9 mouse cellular contexts compared by ENCODE assay signal in genomic region chr9:100452432-100452831, GRCm38 (mm10). TPM values are rescaled to one million over a fixed set of nuclear protein-coding genes. Genes with fewer than 3 reads are reported as not detected.
DNase-seq lines count a peak whose midpoint lies in the region; ATAC-seq and TF ChIP-seq lines count a peak whose summit lies in the region.
"Had no signal": no experiment of that assay in that cellular context is flagged by ENCODE, and none has a peak within 500 bp of the region (broad histone marks: within the 10 kb centered on the region; RNA-seq: fewer than 3 reads in every experiment).

No protein-coding gene starts in this region.

- TF ChIP-seq POLR2A in limb, embryonic 14.5 days (IDR thresholded peaks at IDR 0.05; ENCODE audit: borderline replicate concordance, extremely low read depth, insufficient read depth, insufficient read length) = no peak

- H3K4me3 ChIP-seq in heart, embryonic 15.5 days = no peak overlapping the region
- no peak overlapping the region for H3K4me3 ChIP-seq in heart, embryonic 10.5 days
- H3K4me3 ChIP-seq in limb, embryonic 14.5 days (replicated peaks; ENCODE audit: low read length) = no peak overlapping the region
- no peak overlapping the region for H3K4me3 ChIP-seq in limb, embryonic 10.5 days
- H3K4me3 ChIP-seq in intestine, embryonic 16.5 days (ENCODE audit: low read length) = no peak overlapping the region
- no peak overlapping the region for H3K4me3 ChIP-seq in forebrain, postnatal 0 days (ENCODE audit: low read depth, low read length)

- peak; percentile 60 for ATAC-seq in heart, embryonic 15.5 days (replicated peaks; ENCODE audit: insufficient number of reproducible peaks, insufficient read depth, low FRiP score, low read depth)
- ATAC-seq in limb, embryonic 14.5 days (ENCODE audit: low FRiP score, low read depth) = no peak
- ATAC-seq in intestine, embryonic 16.5 days = peak; percentile 69
- 0 out of 2 replicates have a peak, but pooled peaks have one; percentile 13 for ATAC-seq in megakaryocyte, adult 5-6 weeks (ENCODE audit: poor library complexity, severe bottlenecking)
- no peak for ATAC-seq in forebrain, postnatal 0 days

- peaks cover 7% of the 10 kb centered on the region; the same call in 1 of the 2 replicates for H3K27me3 ChIP-seq in heart, embryonic 15.5 days
- peaks cover 22% of the 10 kb centered on the region for H3K27me3 ChIP-seq in heart, embryonic 10.5 days (ENCODE audit: insufficient read depth, poor library complexity, severe bottlenecking)
- H3K27me3 ChIP-seq in limb, embryonic 14.5 days (ENCODE audit: control insufficient read depth, insufficient read depth, low read length) = no peaks in the 10 kb centered on the region
- H3K27me3 ChIP-seq in limb, embryonic 10.5 days (ENCODE audit: low read depth, poor library complexity, severe bottlenecking) = peaks cover 16% of the 10 kb centered on the region; the same call in 1 of the 2 replicates
- H3K27me3 ChIP-seq in intestine, embryonic 16.5 days (replicated peaks; ENCODE audit: control insufficient read depth, insufficient read depth, low read length) = no peaks in the 10 kb centered on the region
- no peaks in the 10 kb centered on the region for H3K27me3 ChIP-seq in forebrain, postnatal 0 days (ENCODE audit: insufficient read depth, low read length)

- DNase-seq in heart, embryonic 10.5 days (ENCODE audit: low spot score) = no peak
- peak; percentile 20 for DNase-seq in limb, embryonic 14.5 days (ENCODE audit: low spot score)
- no peak for DNase-seq in limb, embryonic 10.5 days (ENCODE audit: low spot score)
- no peak for DNase-seq in thymus, postnatal 14 days
- no peak for DNase-seq in forebrain, postnatal 0 days
- DNase-seq: cerebellum, postnatal 14 days had no signal

- TF ChIP-seq CTCF in forebrain, postnatal 0 days (IDR thresholded peaks at IDR 0.05; ENCODE audit: low read depth) = no peak

- H3K9me3 ChIP-seq in heart, embryonic 15.5 days (replicated peaks) = no peaks in the 10 kb centered on the region
- H3K9me3 ChIP-seq in heart, embryonic 10.5 days = no peaks in the 10 kb centered on the region
- H3K9me3 ChIP-seq in limb, embryonic 14.5 days (ENCODE audit: control insufficient read depth, low read length) = no peaks in the 10 kb centered on the region
- H3K9me3 ChIP-seq in limb, embryonic 10.5 days (replicated peaks) = no peaks in the 10 kb centered on the region
- H3K9me3 ChIP-seq in intestine, embryonic 16.5 days (ENCODE audit: control insufficient read depth, low read length) = no peaks in the 10 kb centered on the region
- H3K9me3 ChIP-seq in forebrain, postnatal 0 days (ENCODE audit: low read length) = no peaks in the 10 kb centered on the region

- 0 out of 2 replicates have a peak overlapping the region, but pooled peaks have one; percentile 30 for H3K4me2 ChIP-seq in heart, embryonic 15.5 days
- no peak overlapping the region for H3K4me2 ChIP-seq in limb, embryonic 14.5 days (replicated peaks; ENCODE audit: low read depth, low read length, severe bottlenecking)
- H3K4me2 ChIP-seq in intestine, embryonic 16.5 days (ENCODE audit: low read depth, low read length) = no peak overlapping the region
- H3K4me2 ChIP-seq in forebrain, postnatal 0 days (ENCODE audit: low read depth) = no peak overlapping the region

- peak overlapping the region; percentile 45 for H3K27ac ChIP-seq in heart, embryonic 15.5 days
- H3K27ac ChIP-seq in heart, embryonic 10.5 days = no peak overlapping the region
- H3K27ac ChIP-seq in limb, embryonic 14.5 days (replicated peaks; ENCODE audit: low read depth, low read length) = no peak overlapping the region
- no peak overlapping the region for H3K27ac ChIP-seq in limb, embryonic 10.5 days
- no peak overlapping the region for H3K27ac ChIP-seq in intestine, embryonic 16.5 days (ENCODE audit: low read length)
- H3K27ac ChIP-seq in forebrain, postnatal 0 days (ENCODE audit: low read depth, low read length) = no peak overlapping the region

- peaks cover 9% of the 10 kb centered on the region for H3K4me1 ChIP-seq in heart, embryonic 15.5 days (replicated peaks)
- H3K4me1 ChIP-seq in heart, embryonic 10.5 days = peaks cover 20% of the 10 kb centered on the region; the same call in 1 of the 2 replicates
- H3K4me1 ChIP-seq in limb, embryonic 14.5 days (ENCODE audit: control insufficient read depth, insufficient read depth, low read length) = 0 out of 2 replicates have a peak, but pooled peaks cover 5% of the 10 kb centered on the region
- peaks cover 11% of the 10 kb centered on the region for H3K4me1 ChIP-seq in limb, embryonic 10.5 days
- H3K4me1 ChIP-seq in intestine, embryonic 16.5 days (ENCODE audit: control insufficient read depth, insufficient read depth, low read length) = peaks cover 18% of the 10 kb centered on the region
- no peaks in the 10 kb centered on the region for H3K4me1 ChIP-seq in forebrain, postnatal 0 days (ENCODE audit: insufficient read depth)

- no peaks in the 10 kb centered on the region for H3K36me3 ChIP-seq in heart, embryonic 15.5 days
- no peaks in the 10 kb centered on the region for H3K36me3 ChIP-seq in heart, embryonic 10.5 days
- no peaks in the 10 kb centered on the region for H3K36me3 ChIP-seq in limb, embryonic 14.5 days (ENCODE audit: control insufficient read depth, insufficient read depth, low read length)
- H3K36me3 ChIP-seq in limb, embryonic 10.5 days = no peaks in the 10 kb centered on the region
- no peaks in the 10 kb centered on the region for H3K36me3 ChIP-seq in intestine, embryonic 16.5 days (ENCODE audit: control insufficient read depth, insufficient read depth, low read length)
- no peaks in the 10 kb centered on the region for H3K36me3 ChIP-seq in forebrain, postnatal 0 days (ENCODE audit: insufficient read depth)

- H3K9ac ChIP-seq in heart, embryonic 15.5 days = no peak overlapping the region
- no peak overlapping the region for H3K9ac ChIP-seq in limb, embryonic 14.5 days (ENCODE audit: low read depth, low read length, severe bottlenecking)
- H3K9ac ChIP-seq in intestine, embryonic 16.5 days (ENCODE audit: low read depth, low read length) = no peak overlapping the region
- H3K9ac ChIP-seq in forebrain, postnatal 0 days = no peak overlapping the region

- WGBS in heart, embryonic 15.5 days = 33% methylated on average over 6 of the region's 6 CpGs
- WGBS in heart, embryonic 10.5 days = 43% methylated on average over 6 of the region's 6 CpGs
- WGBS in limb, embryonic 14.5 days = 53% methylated on average over 6 of the region's 6 CpGs
- 76% methylated on average over 6 of the region's 6 CpGs for whole genome bisulfite sequencing in limb, embryonic 10.5 days
- 51% methylated on average over 6 of the region's 6 CpGs for WGBS in intestine, embryonic 16.5 days
- 61% methylated on average over 6 of the region's 6 CpGs for WGBS in forebrain, postnatal 0 days

RNA-seq across cellular contexts. Expression of gene Il20rb, which starts 34.2 kb away (rescaled TPM):
- 0.88 and 1.9 TPM in 2 replicates for polyA plus RNA-seq in heart, embryonic 15.5 days (2015; fragmentation: Nextera tagmentation; extraction: Ambion mirVana)
- polyA plus RNA-seq in heart, embryonic 10.5 days (2016; fragmentation: Nextera tagmentation; extraction: Ambion mirVana) = 1.2 and 1.4 TPM in 2 replicates
- polyA plus RNA-seq in limb, embryonic 14.5 days (2012; rRNA removed) = 3.8 and 4.0 TPM in 2 replicates
- polyA plus RNA-seq in limb, embryonic 14.5 days (2014; fragmentation: Nextera tagmentation; extraction: Ambion mirVana) = 2.6 and 4.5 TPM in 2 replicates
- 1.5 and 1.6 TPM in 2 replicates for polyA plus RNA-seq in limb, embryonic 10.5 days (2016; fragmentation: Nextera tagmentation; extraction: Ambion mirVana)
- 0.98 and 1.1 TPM in 2 replicates for polyA plus RNA-seq in intestine, embryonic 16.5 days (2015; fragmentation: Nextera tagmentation; extraction: Ambion mirVana)
- 0.91 and 1.4 TPM in 2 replicates for total RNA-seq in megakaryocyte, adult 5-6 weeks (2015)
- 1.6 TPM in 2 replicates for total RNA-seq in megakaryocyte, adult 5-6 weeks (2017)
- total RNA-seq in forebrain, postnatal 0 days (2014; rRNA removed) = 0.92 and 1.1 TPM in 2 replicates
- polyA plus RNA-seq in forebrain, postnatal 0 days (2015; fragmentation: Nextera tagmentation; extraction: Ambion mirVana) = 0.77 and 1.4 TPM in 2 replicates

Comparison
In these comparisons a context has a peak if more than half of its experiments do, and no peak if none do; other contexts are left out.
1. ATAC-seq: peak in heart, embryonic 15.5 days (single experiment), intestine, embryonic 16.5 days (single experiment) and megakaryocyte, adult 5-6 weeks (single experiment); none in limb, embryonic 14.5 days (single experiment) and forebrain, postnatal 0 days (single experiment).